Mouse (Mus musculus) kidney, adult 2 months (tissue): Measurements from ENCODE around the gene Dph6. TPM values are rescaled to one million over a fixed set of nuclear protein-coding genes. Genes with fewer than 3 reads are reported as not detected.

Experiments used
- DNase-seq: peaks from one replicate; pipeline ENCODE4 v3.0.0; 2021
- H3K27ac ChIP-seq: fragments of 200-500 bp; 2 replicates; pipeline ENCODE4 v1.5.1; 2012; ENCODE audit warnings: low read depth, low read length, control low read depth, inconsistent platforms; ENCODE audit not compliant: insufficient read depth
- H3K27me3 ChIP-seq: fragments of 200-500 bp; replicated peaks from 2 replicates; pipeline ENCODE4 v1.6.1; 2012; ENCODE audit warnings: mild to moderate bottlenecking, moderate library complexity, low read length, inconsistent platforms; ENCODE audit not compliant: control insufficient read depth, insufficient read depth
- H3K36me3 ChIP-seq: fragments of 200-500 bp; 2 replicates; pipeline ENCODE4 v1.6.1; 2012; ENCODE audit warnings: mild to moderate bottlenecking, moderate library complexity, low read length, inconsistent platforms; ENCODE audit not compliant: control insufficient read depth, insufficient read depth
- H3K4me1 ChIP-seq: fragments of 200-500 bp; 2 replicates; pipeline ENCODE4 v1.6.1; 2011; ENCODE audit warnings: low read length; ENCODE audit not compliant: control insufficient read depth, insufficient read depth
- H3K4me3 ChIP-seq: fragments of 200-500 bp; 2 replicates; pipeline ENCODE4 v1.5.1; 2011; ENCODE audit warnings: mild to moderate bottlenecking, low read depth, low read length, control low read depth; ENCODE audit not compliant: insufficient read depth
- CTCF ChIP-seq: fragments of 200-500 bp; conservative IDR thresholded peaks from 2 replicates; pipeline ENCODE4 v1.5.1; 2011; ENCODE audit warnings: low read depth, mild to moderate bottlenecking, control low read depth, low read length, moderate library complexity, mixed read lengths; ENCODE audit not compliant: insufficient read depth, insufficient read length
- POLR2A ChIP-seq: fragments of 200-500 bp; IDR thresholded peaks from one replicate; pipeline ENCODE4 v1.6.1; 2011; ENCODE audit warnings: low read depth, low read length, control low read depth
- WGBS: fragments of 180-500 bp; shearing (Covaris S2); methylation state at CpG from one replicate; pipeline ENCODE4 v1.1.7; 2018; 5-methylcytosine and 5-hydroxymethylcytosine counted together
- polyA plus RNA-seq: library from polyadenylated mRNA; depleted of rRNA; stranded (reverse); fragments of >200 nt; gene quantifications from 2 replicates; pipeline ENCODE4 v1.2.3, GENCODE M21; 2012; rRNA removed

Dph6 gene
- 10.8 and 13.4 TPM in 2 replicates for polyA plus RNA-seq

DNA sequence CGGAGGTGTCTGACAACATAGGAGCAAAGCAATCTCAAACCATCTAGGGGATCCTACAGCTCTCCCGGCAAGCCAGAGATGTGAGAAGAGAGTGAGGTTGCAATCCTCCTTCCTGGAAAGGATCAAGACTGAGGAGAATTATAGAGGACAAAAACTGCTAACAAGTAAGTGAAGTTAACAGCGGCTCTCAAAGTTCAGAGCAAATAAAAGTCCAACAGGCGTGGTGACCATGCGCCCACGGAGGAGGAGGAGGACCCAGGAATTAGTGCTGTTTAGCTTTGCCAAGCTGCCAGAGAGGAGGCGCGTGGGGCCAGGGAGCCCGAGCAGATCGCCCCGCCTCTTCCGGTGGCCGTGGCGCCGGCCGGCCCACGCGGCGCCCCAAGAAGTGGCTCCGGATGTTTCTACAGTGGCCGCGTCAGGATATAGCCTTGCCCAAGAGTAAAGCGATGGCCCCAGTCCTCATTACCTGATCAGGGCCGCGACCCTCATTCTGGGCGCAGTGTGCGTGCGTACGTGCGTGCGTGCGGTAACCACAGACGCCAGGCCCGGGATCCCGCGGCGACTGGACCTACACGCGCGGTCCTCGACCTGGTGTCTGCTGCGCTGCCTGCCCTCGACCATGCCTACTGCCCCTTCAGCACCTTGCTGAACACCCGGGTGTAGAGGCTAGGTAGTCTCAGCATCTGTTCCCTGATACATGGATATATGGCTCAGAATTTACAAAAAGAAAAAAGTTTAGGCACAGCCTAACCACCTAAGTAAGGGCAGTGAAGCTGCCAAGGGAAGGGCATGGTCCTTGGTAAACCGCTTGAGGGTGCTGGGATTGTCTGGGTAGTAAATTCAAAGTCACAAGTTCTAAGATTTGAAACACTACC is at the start of gene Dph6:
Dph6 (minus strand) TSS at position 600 of the 875 bp plus-strand sequence.
- no peaks in the 10 kb centered on the region for H3K27me3 ChIP-seq
- peak; percentile 89 for DNase-seq
- H3K27ac ChIP-seq, result peak within 1 kb of the TSS; percentile 89
- H3K36me3 ChIP-seq, result no peaks in the 10 kb centered on the region
- H3K4me1 ChIP-seq, result no peaks in the 10 kb centered on the region; the same call in 1 of the 2 replicates
- TF ChIP-seq CTCF (no peak), POLR2A (peak; percentile 72)
- under 1% methylated on average over 45 of the region's 45 CpGs for WGBS
- H3K4me3 ChIP-seq, result peak within 1 kb of the TSS; percentile 84

DNA sequence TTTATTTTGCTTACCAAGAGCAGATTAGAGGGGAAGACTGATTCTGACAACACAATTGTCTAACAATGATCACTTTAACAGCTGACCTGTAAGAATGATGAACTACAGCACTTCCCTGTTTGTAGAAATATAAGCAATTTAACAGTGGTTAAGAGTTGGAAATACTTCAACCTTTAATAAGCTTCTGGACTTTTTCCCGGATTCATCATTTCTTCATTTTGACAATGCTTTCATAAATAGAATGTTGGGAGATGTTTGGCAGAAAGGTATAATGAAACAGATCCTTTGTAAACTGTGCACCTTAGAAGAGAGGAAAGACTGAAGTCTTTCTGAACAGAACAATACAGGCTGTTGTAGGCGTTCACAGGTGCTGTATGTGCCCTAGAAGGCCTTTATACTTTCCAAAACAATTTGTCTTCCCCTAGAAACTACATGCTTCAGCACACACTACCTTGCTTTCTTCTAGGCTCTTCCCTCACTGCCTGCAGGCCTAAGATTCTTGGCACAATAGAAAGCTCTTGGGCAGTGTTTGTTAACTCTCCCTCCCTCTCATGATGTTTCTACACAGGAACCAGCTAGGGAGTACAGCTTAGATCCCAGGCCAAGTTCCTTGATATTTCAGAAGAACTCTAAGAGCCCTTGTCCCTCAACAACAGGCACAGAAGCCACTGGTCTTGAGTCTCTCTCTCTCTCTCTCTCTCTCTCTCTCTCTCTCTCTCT is 46.4 kb upstream of the Dph6 start:
- Histone ChIP-seq H3K27me3 (no peaks in the 10 kb centered on the region), H3K4me1 (no peaks in the 10 kb centered on the region), H3K27ac (no peak overlapping the region), H3K4me3 (no peak overlapping the region), H3K36me3 (no peaks in the 10 kb centered on the region)
- no peak for DNase-seq
- 64% methylated on average over 2 of the region's 2 CpGs for WGBS
- TF ChIP-seq POLR2A, result no peak
- TF ChIP-seq CTCF, result no peak

DNA sequence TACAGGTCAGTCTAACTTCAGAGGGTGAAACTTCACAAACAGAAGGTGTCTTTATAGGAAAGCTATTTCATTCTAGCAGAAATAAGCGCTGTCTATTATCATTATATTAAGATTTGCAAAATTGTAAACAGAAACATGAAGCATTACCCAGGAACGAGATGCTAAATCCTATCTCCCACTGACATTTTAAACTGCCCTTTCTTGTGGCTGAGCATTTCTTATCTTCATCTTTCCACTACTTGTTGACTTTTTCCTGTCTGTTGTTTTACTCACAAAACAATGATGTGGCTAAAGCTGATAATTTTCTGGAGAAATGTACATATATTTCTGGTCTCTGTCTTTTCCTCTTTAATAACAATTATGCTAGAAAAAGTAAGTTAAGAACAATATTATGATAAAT is 36.8 kb upstream of the Dph6 start:
- H3K27ac ChIP-seq, result no peak overlapping the region
- no peak for DNase-seq
- 81% methylated on average over 2 of the region's 2 CpGs for whole genome bisulfite sequencing
- no peaks in the 10 kb centered on the region for H3K36me3 ChIP-seq
- no peak overlapping the region for H3K4me3 ChIP-seq
- TF ChIP-seq POLR2A (no peak), CTCF (no peak)
- no peaks in the 10 kb centered on the region for H3K4me1 ChIP-seq
- H3K27me3 ChIP-seq, result no peaks in the 10 kb centered on the region

DNA sequence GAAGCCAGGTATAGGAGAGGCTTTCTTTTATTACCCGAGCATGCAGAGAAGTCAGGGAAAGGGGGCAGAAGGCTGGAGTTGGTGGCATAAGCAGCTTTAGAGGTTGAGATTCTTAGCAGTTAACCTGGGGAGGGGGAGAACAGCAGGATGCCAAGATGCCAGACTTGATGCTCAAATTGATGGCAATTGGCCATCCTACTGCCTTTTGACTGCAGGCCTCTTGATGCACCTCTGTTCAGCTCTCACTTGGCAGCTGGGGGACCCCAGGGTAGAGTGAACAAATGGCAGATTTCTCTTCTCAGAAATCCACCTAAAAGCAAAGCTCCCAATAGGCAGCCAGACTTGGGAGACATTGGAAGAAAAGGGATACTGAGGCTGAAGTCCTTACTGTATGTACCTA is 32.7 kb upstream of the Dph6 start:
- 78% methylated on average over 1 of the region's 1 CpGs for WGBS
- H3K36me3 ChIP-seq, result no peaks in the 10 kb centered on the region
- no peaks in the 10 kb centered on the region for H3K27me3 ChIP-seq
- no peak overlapping the region for H3K4me3 ChIP-seq
- H3K4me1 ChIP-seq, result no peaks in the 10 kb centered on the region
- DNase-seq, result no peak
- no peak overlapping the region for H3K27ac ChIP-seq
- no peak for TF ChIP-seq CTCF
- no peak for TF ChIP-seq POLR2A

DNA sequence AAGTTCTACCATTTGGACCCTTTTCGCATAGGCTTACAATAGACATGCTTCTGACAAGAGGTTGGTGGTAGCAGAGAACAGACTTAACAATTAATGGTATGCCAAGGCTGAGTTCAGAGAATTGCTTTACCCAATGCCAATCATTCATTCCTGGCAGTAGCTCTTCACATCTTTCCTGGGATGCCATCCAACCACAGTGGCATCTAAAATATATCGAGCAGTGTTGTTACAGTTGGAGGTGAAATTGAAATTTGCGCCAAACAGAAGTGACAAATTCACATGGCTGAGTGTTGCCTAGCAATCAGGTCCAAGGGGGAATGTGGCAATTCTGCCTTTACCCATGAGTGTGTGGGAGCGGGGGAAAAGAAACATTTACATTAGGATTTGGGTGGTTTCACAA is 32.3 kb upstream of the Dph6 start:
- no peak for DNase-seq
- 96% methylated on average over 4 of the region's 4 CpGs for WGBS
- no peaks in the 10 kb centered on the region for H3K27me3 ChIP-seq
- no peaks in the 10 kb centered on the region for H3K36me3 ChIP-seq
- H3K4me1 ChIP-seq, result no peaks in the 10 kb centered on the region
- TF ChIP-seq CTCF (no peak), POLR2A (no peak)
- no peak overlapping the region for H3K4me3 ChIP-seq
- no peak overlapping the region for H3K27ac ChIP-seq

DNA sequence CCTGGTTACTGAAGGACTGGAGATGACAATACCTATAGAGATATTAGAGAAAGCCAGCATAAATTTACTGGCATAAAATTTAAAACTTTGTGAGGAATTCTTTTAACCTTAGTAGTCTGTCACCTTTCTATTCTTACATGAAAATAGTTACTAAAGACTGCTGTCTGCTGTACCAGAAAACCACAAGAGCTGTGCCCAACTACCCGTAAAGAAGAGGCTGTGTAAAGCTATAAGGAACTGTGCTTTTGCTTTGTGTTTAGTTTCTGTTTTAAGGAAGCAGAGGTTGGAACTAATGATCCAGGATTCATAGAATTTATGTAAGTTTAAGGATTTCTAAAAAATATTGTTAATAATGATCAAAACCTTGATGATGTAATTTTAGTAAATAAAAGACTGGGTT is 19.1 kb upstream of the Dph6 start:
- TF ChIP-seq POLR2A (no peak), CTCF (no peak)
- 60% methylated on average over 1 of the region's 1 CpGs for WGBS
- DNase-seq, result no peak
- H3K4me3 ChIP-seq, result no peak overlapping the region
- no peak overlapping the region for H3K27ac ChIP-seq
- no peaks in the 10 kb centered on the region for H3K4me1 ChIP-seq
- no peaks in the 10 kb centered on the region for H3K36me3 ChIP-seq
- no peaks in the 10 kb centered on the region for H3K27me3 ChIP-seq

DNA sequence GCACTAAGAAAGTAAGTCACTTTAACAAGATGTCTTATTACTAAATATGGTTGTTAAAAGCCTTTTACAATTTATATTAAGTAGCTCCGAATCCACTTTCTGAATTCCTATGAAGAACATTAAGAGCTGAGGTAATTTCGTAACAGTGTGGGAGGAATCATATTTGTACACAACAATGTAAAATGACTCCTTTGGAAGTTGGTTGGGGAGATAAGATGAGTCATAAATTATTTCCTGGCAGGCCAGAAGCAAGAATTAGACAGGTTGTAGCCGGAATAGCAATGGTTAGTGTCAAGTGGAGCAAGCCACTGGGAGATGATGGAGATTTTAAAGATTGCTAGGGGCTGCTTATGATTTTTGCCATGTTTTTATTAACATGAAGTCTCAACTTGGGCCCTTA is 16.2 kb upstream of the Dph6 start:
- 50% methylated on average over 3 of the region's 3 CpGs for WGBS
- TF ChIP-seq POLR2A, result no peak
- no peak for TF ChIP-seq CTCF
- Histone ChIP-seq H3K27ac (no peak overlapping the region), H3K36me3 (no peaks in the 10 kb centered on the region), H3K27me3 (no peaks in the 10 kb centered on the region), H3K4me3 (no peak overlapping the region), H3K4me1 (no peaks in the 10 kb centered on the region)
- DNase-seq, result no peak
